Mouse (Mus musculus): Measurements from ENCODE around the gene Rbm12.
"Not testable (repeated sequence)": the region's sequence is repeated elsewhere in the genome, so short reads cannot be mapped to it uniquely, and the experiment has no call there.

Rbm12 gene

GRCm38 (mm10) chr2:156111358-156112079 is at the start of gene Rbm12, which contains the start of gene Cpne1:
TSS of gene Rbm12 (minus strand) at chr2:156111978.
TSS of gene Cpne1 (minus strand) at chr2:156111965.
- peak; percentile 96 for DNase-seq (ENCODE audit: low read depth, low spot score)

GRCm38 (mm10) chr2:156151538-156151937 is 39.8 kb upstream of the Rbm12 start:
- DNase-seq (ENCODE audit: low read depth, low spot score), result no peak

GRCm38 (mm10) chr2:156147316-156147915 is 35.6 kb upstream of the Rbm12 start:
- no peak for DNase-seq (ENCODE audit: low read depth, low spot score)

GRCm38 (mm10) chr2:156146272-156146989 is 34.7 kb upstream of the Rbm12 start:
- no peak for DNase-seq (ENCODE audit: low read depth, low spot score)

- no peak for DNase-seq (ENCODE audit: low read depth, low spot score)
Measured at GRCm38 (mm10) chr2:156145486-156146130, 33.8 kb upstream of the Rbm12 start.

- DNase-seq (ENCODE audit: low read depth, low spot score), result peak; percentile 96
Measured at GRCm38 (mm10) chr2:156143953-156144724, 32.4 kb upstream of the Rbm12 start, which contains the start of the genes Romo1 and Nfs1. TSS of gene Romo1 (plus strand) at chr2:156144039. TSS of gene Nfs1 (minus strand) at chr2:156144186.

GRCm38 (mm10) chr2:156143367-156143766 is 31.6 kb upstream of the Rbm12 start:
- no peak for DNase-seq (ENCODE audit: low read depth, low spot score)

GRCm38 (mm10) chr2:156142820-156143219 is 31.0 kb upstream of the Rbm12 start:
- no peak for DNase-seq (ENCODE audit: low read depth, low spot score)

GRCm38 (mm10) chr2:156135695-156136094 is 23.9 kb upstream of the Rbm12 start:
- DNase-seq (ENCODE audit: low read depth, low spot score), result peak; percentile 30

GRCm38 (mm10) chr2:156134161-156134560 is 22.4 kb upstream of the Rbm12 start:
- no peak for DNase-seq (ENCODE audit: low read depth, low spot score)

- no peak for DNase-seq (ENCODE audit: low read depth, low spot score)
Measured at GRCm38 (mm10) chr2:156126992-156127391, 15.2 kb upstream of the Rbm12 start, which contains the start of gene Gm28036. TSS of gene Gm28036 (minus strand) at chr2:156127092.

- DNase-seq (ENCODE audit: low read depth, low spot score), result no peak
Measured at GRCm38 (mm10) chr2:156123731-156124130, 12.0 kb upstream of the Rbm12 start.

GRCm38 (mm10) chr2:156119566-156119965 is 7.8 kb upstream of the Rbm12 start:
- DNase-seq (ENCODE audit: low read depth, low spot score), result no peak

- DNase-seq (ENCODE audit: low read depth, low spot score), result not testable (repeated sequence)
Measured at GRCm38 (mm10) chr2:156112080-156112423, 274 bp upstream of the Rbm12 start.

- peak; percentile 44 for DNase-seq (ENCODE audit: low read depth, low spot score)
Measured at GRCm38 (mm10) chr2:156110627-156111357, 986 bp downstream of the Rbm12 start.

GRCm38 (mm10) chr2:156091926-156092325 is 19.9 kb downstream of the Rbm12 start:
- no peak for DNase-seq (ENCODE audit: low read depth, low spot score)

- no peak for DNase-seq (ENCODE audit: low read depth, low spot score)
Measured at GRCm38 (mm10) chr2:156089799-156090198, 22.0 kb downstream of the Rbm12 start.

- DNase-seq (ENCODE audit: low read depth, low spot score), result no peak
Measured at GRCm38 (mm10) chr2:156087391-156088110, 24.2 kb downstream of the Rbm12 start.

GRCm38 (mm10) chr2:156084541-156084940 is 27.2 kb downstream of the Rbm12 start:
- no peak for DNase-seq (ENCODE audit: low read depth, low spot score)

GRCm38 (mm10) chr2:156080391-156080790 is 31.4 kb downstream of the Rbm12 start:
- no peak for DNase-seq (ENCODE audit: low read depth, low spot score)
